Mouse (Mus musculus) embryonic facial prominence, embryonic 11.5 days (tissue): ENCODE measurements at regions not wholly inside any gene's neighbourhood (a gene's known extent, or its start where the extent isn't known, plus 50 kb on each side); places are given as distances from the start of the nearest gene placed in this dataset.

Experiments
- ATAC-seq: fragments of 200-750 bp; cut with Nextera tagmentation; replicated peaks from 2 replicates; pipeline ENCODE4 v1.8.0; 2017; ENCODE audit warnings: low read depth; ENCODE audit not compliant: insufficient number of reproducible peaks, low FRiP score, low TSS enrichment
- DNase-seq: peaks from one replicate; pipeline ENCODE4 v3.0.0-alpha.2; 2015; ENCODE audit warnings: low spot score
- H3K27ac ChIP-seq: fragments of 300-500 bp; sonication (generic); replicated peaks from 2 replicates; pipeline ENCODE4 v1.5.1; 2014; ENCODE audit warnings: mild to moderate bottlenecking, low read depth, low read length, control low read depth
- H3K27me3 ChIP-seq: fragments of 300-500 bp; sonication (generic); 2 replicates; pipeline ENCODE4 v1.6.1; 2014; ENCODE audit warnings: mild to moderate bottlenecking, low read length, moderate library complexity, mixed read lengths; ENCODE audit not compliant: control insufficient read depth, insufficient read depth
- H3K36me3 ChIP-seq: fragments of 300-500 bp; sonication (generic); replicated peaks from 2 replicates; pipeline ENCODE4 v1.6.1; 2014; ENCODE audit warnings: low read depth, mild to moderate bottlenecking, low read length, moderate library complexity, mixed read lengths; ENCODE audit not compliant: control insufficient read depth, insufficient read depth
- H3K4me1 ChIP-seq: fragments of 300-500 bp; sonication (generic); 2 replicates; pipeline ENCODE4 v1.6.1; 2014; ENCODE audit warnings: low read length, mixed read lengths; ENCODE audit not compliant: control insufficient read depth, insufficient read depth
- H3K4me2 ChIP-seq: fragments of 300-500 bp; sonication (generic); 2 replicates; pipeline ENCODE4 v1.6.1; 2014; ENCODE audit warnings: low read depth, mild to moderate bottlenecking, control low read depth, low read length, moderate library complexity
- H3K4me3 ChIP-seq: fragments of 300-500 bp; sonication (generic); 2 replicates; pipeline ENCODE4 v1.5.1; 2014; ENCODE audit warnings: low read depth, low read length, control low read depth
- H3K9ac ChIP-seq: fragments of 300-500 bp; sonication (generic); replicated peaks from 2 replicates; pipeline ENCODE4 v1.6.1; 2014; ENCODE audit warnings: mild to moderate bottlenecking, control low read depth, low read length
- H3K9me3 ChIP-seq: fragments of 300-500 bp; sonication (generic); replicated peaks from 2 replicates; pipeline ENCODE4 v1.6.1; 2016; ENCODE audit warnings: mild to moderate bottlenecking, low read length, inconsistent platforms, mixed read lengths; ENCODE audit not compliant: control insufficient read depth
- WGBS: fragments of 180-500 bp; shearing (Covaris S2); extraction: QIAGEN DNeasy Blood & Tissue Kit; methylation state at CpG from one replicate; pipeline ENCODE4 v1.1.7; 2014; 5-methylcytosine and 5-hydroxymethylcytosine counted together

GRCm38 (mm10) chr16:64316831-64317230 is 285.4 kb downstream of the Csnka2ip start:
- Histone ChIP-seq H3K9me3 (no peaks in the 10 kb centered on the region), H3K9ac (no peak overlapping the region), H3K27ac (no peak overlapping the region), H3K4me2 (no peak overlapping the region), H3K4me1 (no peaks in the 10 kb centered on the region), H3K36me3 (no peaks in the 10 kb centered on the region), H3K4me3 (no peak overlapping the region), H3K27me3 (no peaks in the 10 kb centered on the region)
- 67% methylated on average over 1 of the region's 1 CpGs for WGBS
- ATAC-seq = no peak
- no peak for DNase-seq

GRCm38 (mm10) chr16:64293507-64293906 is 308.7 kb downstream of the Csnka2ip start:
- no peak for DNase-seq
- Histone ChIP-seq H3K27ac (no peak overlapping the region), H3K27me3 (no peaks in the 10 kb centered on the region), H3K9me3 (no peaks in the 10 kb centered on the region), H3K9ac (no peak overlapping the region), H3K4me2 (no peak overlapping the region), H3K36me3 (no peaks in the 10 kb centered on the region), H3K4me3 (no peak overlapping the region), H3K4me1 (no peaks in the 10 kb centered on the region)
- ATAC-seq = no peak
- WGBS = 92% methylated on average over 3 of the region's 3 CpGs

GRCm38 (mm10) chr16:64285306-64285705 is 316.9 kb downstream of the Csnka2ip start:
- no peaks in the 10 kb centered on the region for H3K4me1 ChIP-seq
- H3K9me3 ChIP-seq = no peaks in the 10 kb centered on the region
- H3K4me2 ChIP-seq = no peak overlapping the region
- H3K36me3 ChIP-seq = no peaks in the 10 kb centered on the region
- 92% methylated on average over 1 of the region's 1 CpGs for WGBS
- no peak overlapping the region for H3K4me3 ChIP-seq
- no peaks in the 10 kb centered on the region for H3K27me3 ChIP-seq
- H3K9ac ChIP-seq = no peak overlapping the region
- no peak overlapping the region for H3K27ac ChIP-seq
- DNase-seq = no peak
- no peak for ATAC-seq

- ATAC-seq (no peak), DNase-seq (no peak)
- H3K27ac ChIP-seq = no peak overlapping the region
- H3K4me2 ChIP-seq = no peak overlapping the region
- 66% methylated on average over 4 of the region's 4 CpGs for WGBS
- H3K4me1 ChIP-seq = no peaks in the 10 kb centered on the region
- no peaks in the 10 kb centered on the region for H3K9me3 ChIP-seq
- no peaks in the 10 kb centered on the region for H3K36me3 ChIP-seq
- H3K9ac ChIP-seq = no peak overlapping the region
- no peak overlapping the region for H3K4me3 ChIP-seq
- H3K27me3 ChIP-seq = no peaks in the 10 kb centered on the region
Measured at GRCm38 (mm10) chr16:64275860-64276597, 326.2 kb downstream of the Csnka2ip start.

- DNase-seq (no peak), ATAC-seq (no peak)
- Histone ChIP-seq H3K4me1 (no peaks in the 10 kb centered on the region), H3K27ac (no peak overlapping the region), H3K9me3 (no peaks in the 10 kb centered on the region), H3K9ac (no peak overlapping the region), H3K4me2 (no peak overlapping the region), H3K27me3 (no peaks in the 10 kb centered on the region), H3K4me3 (no peak overlapping the region), H3K36me3 (no peaks in the 10 kb centered on the region)
- 69% methylated on average over 5 of the region's 5 CpGs for WGBS
Measured at GRCm38 (mm10) chr16:64275420-64275819, 326.8 kb downstream of the Csnka2ip start.

GRCm38 (mm10) chr16:64264960-64265736 is 337.1 kb downstream of the Csnka2ip start:
- H3K4me1 ChIP-seq = no peaks in the 10 kb centered on the region
- H3K9ac ChIP-seq = no peak overlapping the region
- no peak for DNase-seq
- WGBS = 80% methylated on average over 11 of the region's 11 CpGs
- no peak for ATAC-seq
- no peaks in the 10 kb centered on the region for H3K27me3 ChIP-seq
- no peak overlapping the region for H3K27ac ChIP-seq
- H3K9me3 ChIP-seq = no peaks in the 10 kb centered on the region
- no peak overlapping the region for H3K4me3 ChIP-seq
- H3K4me2 ChIP-seq = no peak overlapping the region
- no peaks in the 10 kb centered on the region for H3K36me3 ChIP-seq

- no peaks in the 10 kb centered on the region for H3K4me1 ChIP-seq
- H3K4me3 ChIP-seq = no peak overlapping the region
- H3K4me2 ChIP-seq = no peak overlapping the region
- H3K9me3 ChIP-seq = no peaks in the 10 kb centered on the region
- no peak overlapping the region for H3K27ac ChIP-seq
- no peak for DNase-seq
- no peaks in the 10 kb centered on the region for H3K36me3 ChIP-seq
- no peak for ATAC-seq
- no peak overlapping the region for H3K9ac ChIP-seq
- H3K27me3 ChIP-seq = no peaks in the 10 kb centered on the region
- WGBS = 59% methylated on average over 1 of the region's 1 CpGs
Measured at GRCm38 (mm10) chr16:64251155-64251554, 351.1 kb downstream of the Csnka2ip start.

GRCm38 (mm10) chr16:64248743-64249142 is 353.5 kb downstream of the Csnka2ip start:
- Histone ChIP-seq H3K9ac (no peak overlapping the region), H3K27ac (no peak overlapping the region), H3K4me1 (no peaks in the 10 kb centered on the region), H3K27me3 (no peaks in the 10 kb centered on the region), H3K4me2 (no peak overlapping the region), H3K36me3 (no peaks in the 10 kb centered on the region), H3K4me3 (no peak overlapping the region), H3K9me3 (no peaks in the 10 kb centered on the region)
- 73% methylated on average over 4 of the region's 4 CpGs for WGBS
- DNase-seq = no peak
- no peak for ATAC-seq
